Mouse (Mus musculus) myocyte (in vitro differentiated cells): Measurements from ENCODE around the gene Arrdc2. TPM values are rescaled to one million over a fixed set of nuclear protein-coding genes. Genes with fewer than 3 reads are reported as not detected.
A peak's percentile ranks its signal among the peaks of the same experiment; 100 is the strongest.

ENCODE experiments used
- H3K27me3 ChIP-seq: one replicate; pipeline ENCODE4 v1.6.1; 2011; ENCODE audit not compliant: control insufficient read depth, insufficient read depth, insufficient read length
- H3K36me3 ChIP-seq: one replicate; pipeline ENCODE4 v1.6.1; 2011; ENCODE audit not compliant: control insufficient read depth, insufficient read depth
- H3K4me2 ChIP-seq: one replicate; pipeline ENCODE4 v1.6.1; 2011; ENCODE audit warnings: low read depth, control low read depth
- H3K4me3 ChIP-seq: one replicate; pipeline ENCODE4 v1.5.1; 2011; ENCODE audit warnings: mild to moderate bottlenecking, control low read depth, moderate library complexity
- H3K79me2 ChIP-seq: one replicate; pipeline ENCODE4 v1.6.1; 2011; ENCODE audit not compliant: control insufficient read depth, insufficient read depth
- H3ac ChIP-seq: one replicate; pipeline ENCODE4 v1.6.1; 2011; ENCODE audit not compliant: control insufficient read depth, insufficient read length
- CEBPB ChIP-seq: IDR thresholded peaks from 2 replicates; pipeline ENCODE4 v1.6.1; 2011; ENCODE audit warnings: mild to moderate bottlenecking, moderate library complexity; ENCODE audit not compliant: poor library complexity, insufficient read depth, severe bottlenecking
- E2F4 ChIP-seq: IDR thresholded peaks from one replicate; pipeline ENCODE4 v1.6.1; 2011; ENCODE audit warnings: mild to moderate bottlenecking, control low read depth, moderate library complexity; ENCODE audit not compliant: insufficient read depth
- MAX ChIP-seq: IDR thresholded peaks from one replicate; pipeline ENCODE4 v1.6.1; 2011; ENCODE audit warnings: low read depth, mild to moderate bottlenecking, control low read depth
- MYOD1 ChIP-seq, 3 experiments: IDR thresholded peaks; one replicate each; pipeline ENCODE4 v1.6.1; 2011; ENCODE audit warnings: control low read depth in 2 of 3, low read depth in 2 of 3, mild to moderate bottlenecking in 2 of 3, moderate library complexity in 1 of 3; ENCODE audit not compliant: insufficient read length in 2 of 3, control insufficient read depth in 1 of 3
- MYOG ChIP-seq, 3 experiments: IDR thresholded peaks; one replicate each; pipeline ENCODE4 v1.6.1; 2011; ENCODE audit warnings: control low read depth in 2 of 3, low read depth in 2 of 3, mild to moderate bottlenecking in 2 of 3; ENCODE audit not compliant: insufficient read length in 2 of 3, control insufficient read depth in 1 of 3, insufficient read depth in 1 of 3
- POLR2A ChIP-seq: IDR thresholded peaks from one replicate; pipeline ENCODE4 v1.6.1; 2011; ENCODE audit warnings: low read depth, mild to moderate bottlenecking, control low read depth, moderate library complexity; ENCODE audit not compliant: insufficient read length
- POLR2AphosphoS2 ChIP-seq: IDR thresholded peaks from one replicate; pipeline ENCODE4 v1.6.1; 2011; ENCODE audit warnings: low read depth, control low read depth; ENCODE audit not compliant: insufficient read length
- REST ChIP-seq: IDR thresholded peaks from one replicate; pipeline ENCODE4 v1.6.1; 2011; ENCODE audit warnings: mild to moderate bottlenecking, control low read depth, moderate library complexity; ENCODE audit not compliant: insufficient read depth, insufficient read length
- SRF ChIP-seq: IDR thresholded peaks from one replicate; pipeline ENCODE4 v1.6.1; 2011; ENCODE audit warnings: low read depth; ENCODE audit not compliant: control insufficient read depth, insufficient read length
- TCF12 ChIP-seq: IDR thresholded peaks from one replicate; pipeline ENCODE4 v1.6.1; 2011; ENCODE audit warnings: mild to moderate bottlenecking, control low read depth; ENCODE audit not compliant: poor library complexity, insufficient read depth, severe bottlenecking
- TCF3 ChIP-seq: IDR thresholded peaks from one replicate; pipeline ENCODE4 v1.6.1; 2011; ENCODE audit warnings: low read depth, control low read depth; ENCODE audit not compliant: insufficient read length
- USF1 ChIP-seq: IDR thresholded peaks from one replicate; pipeline ENCODE4 v1.6.1; 2011; ENCODE audit warnings: low read depth, mild to moderate bottlenecking, control low read depth, moderate library complexity
- polyA plus RNA-seq: library from polyadenylated mRNA; unstranded; fragments of >200 nt; fragmentation: generic; extraction: Trizol; gene quantifications from one replicate; pipeline ENCODE4 v1.2.1, GENCODE M21; 2012; ENCODE audit warnings: missing spikeins

Gene Arrdc2
- polyA plus RNA-seq, 1 experiment, result 5.8 TPM

DNA sequence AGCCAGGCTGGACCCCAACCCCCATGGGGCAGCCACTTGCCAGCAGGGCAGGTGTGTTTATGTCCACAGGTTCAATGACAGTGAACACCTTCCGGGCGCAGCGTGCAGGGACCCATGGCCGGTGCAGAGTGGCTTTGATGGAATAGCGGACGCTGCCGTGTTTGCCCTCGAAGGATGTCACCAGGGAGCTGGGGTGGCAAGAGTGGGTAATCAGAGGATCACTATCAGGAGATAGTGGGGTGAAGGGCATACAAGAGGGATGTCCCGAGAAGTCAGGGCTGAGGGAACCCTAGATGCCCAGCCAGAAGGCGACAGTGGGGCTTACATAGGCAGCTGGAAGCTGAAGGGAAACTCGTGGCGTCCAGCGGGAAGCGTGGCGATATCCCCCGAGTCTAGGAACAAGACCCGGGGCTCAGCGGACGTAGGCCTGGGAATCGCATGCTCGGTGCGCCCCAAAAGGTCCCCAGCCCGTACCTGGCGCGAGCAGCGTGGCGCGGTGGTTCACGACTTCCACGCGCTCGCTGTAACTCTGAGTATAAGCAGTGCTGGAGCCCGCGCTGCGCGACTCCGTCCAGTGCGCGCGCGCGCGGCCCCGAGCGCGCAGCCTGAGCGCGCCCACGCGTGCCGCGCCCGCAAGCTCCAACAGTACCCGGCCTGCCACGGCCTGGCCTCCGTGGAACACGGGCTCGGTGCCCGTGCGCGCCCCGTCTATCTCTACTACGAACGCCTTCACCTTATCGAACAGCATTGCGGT lies 689 bp downstream of the Arrdc2 start:
- peak overlapping the region; percentile 64 for H3ac ChIP-seq
- H3K79me2 ChIP-seq, result no peaks in the 10 kb centered on the region
- H3K36me3 ChIP-seq, result no peaks in the 10 kb centered on the region
- H3K4me2 ChIP-seq, result peak overlapping the region; percentile 93
- peak overlapping the region; percentile 50 for H3K4me3 ChIP-seq
- no peaks in the 10 kb centered on the region for H3K27me3 ChIP-seq
- TF ChIP-seq MAX (no peak), TCF3 (no peak), CEBPB (no peak), REST (no peak), MYOD1 (IDR thresholded peaks at IDR 0.05; ENCODE audit: control insufficient read depth in 1 of 3, insufficient read length in 2 of 3, low read depth in 2 of 3) (no peak), POLR2AphosphoS2 (no peak), TCF12 (no peak), SRF (no peak), POLR2A (no peak), E2F4 (no peak)

DNA sequence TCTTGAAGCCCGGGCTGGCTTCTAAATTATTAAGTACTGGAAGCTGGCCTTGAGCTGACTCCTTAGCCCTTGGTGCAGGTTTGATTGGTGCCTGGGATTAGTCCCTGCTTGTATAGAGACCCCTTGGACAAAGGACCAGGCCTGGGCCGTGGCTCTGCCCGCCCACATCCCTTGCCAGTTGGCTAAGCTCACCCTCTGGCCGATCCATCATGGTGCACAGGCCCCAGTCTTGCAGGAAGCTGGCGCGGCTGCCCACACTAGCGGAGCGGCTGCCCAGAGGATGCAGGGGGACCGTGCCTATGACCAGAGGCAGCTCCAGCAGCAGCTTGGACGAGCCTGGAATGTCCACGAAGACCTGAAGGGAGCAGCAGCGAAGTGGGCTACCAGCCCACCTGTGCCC lies 2.9 kb downstream of the Arrdc2 start:
- TF ChIP-seq CEBPB (no peak), SRF (no peak)
- no peak overlapping the region for H3ac ChIP-seq
- H3K79me2 ChIP-seq, result no peaks in the 10 kb centered on the region
- H3K4me2 ChIP-seq, result no peak overlapping the region
- H3K27me3 ChIP-seq, result no peaks in the 10 kb centered on the region
- no peak overlapping the region for H3K4me3 ChIP-seq
- H3K36me3 ChIP-seq, result no peaks in the 10 kb centered on the region

DNA sequence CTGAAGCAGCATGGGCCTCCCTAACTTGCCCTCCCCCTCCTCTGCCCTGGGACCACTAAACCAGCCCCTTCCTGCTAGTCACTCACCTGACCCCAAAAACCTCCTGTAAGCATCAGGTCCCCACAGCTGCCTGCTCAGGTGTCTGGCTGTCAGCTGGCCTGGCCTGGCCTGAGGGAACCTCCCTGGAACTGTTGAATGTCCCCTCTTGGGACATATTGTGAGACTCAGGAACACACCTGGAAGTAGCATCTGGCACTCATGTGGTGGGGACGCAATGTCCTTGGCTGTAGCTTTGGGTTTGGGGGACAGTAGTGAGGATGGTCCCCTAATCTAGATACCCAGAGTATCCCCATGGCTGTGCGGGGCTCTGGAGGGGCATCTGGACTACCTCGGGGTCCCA lies 5.4 kb downstream of the Arrdc2 start:
- Histone ChIP-seq H3K4me2 (no peak overlapping the region), H3K27me3 (no peaks in the 10 kb centered on the region), H3ac (no peak overlapping the region), H3K36me3 (no peaks in the 10 kb centered on the region), H3K79me2 (no peaks in the 10 kb centered on the region), H3K4me3 (no peak overlapping the region)
- TF ChIP-seq POLR2A (no peak), REST (no peak)

DNA sequence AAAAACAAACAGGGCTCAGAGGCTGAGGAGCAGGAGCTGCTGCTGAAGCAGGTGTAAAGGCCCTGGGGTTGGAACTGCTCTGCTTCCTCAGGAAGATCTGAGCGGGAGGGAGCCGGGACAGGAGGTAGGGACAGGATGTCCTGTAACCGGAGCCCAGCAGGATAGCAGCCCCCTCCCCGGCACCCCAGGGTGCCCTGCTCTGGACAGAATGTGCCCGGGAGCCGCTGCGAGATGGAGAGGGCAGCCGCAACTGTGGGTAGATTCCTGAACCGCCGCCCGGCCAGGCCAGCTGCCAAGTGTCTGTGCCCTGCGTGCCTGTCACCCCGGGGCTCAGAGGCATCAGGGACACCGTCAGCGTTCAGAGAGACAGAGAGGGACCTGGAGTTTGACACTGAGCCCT lies 6.0 kb downstream of the Arrdc2 start:
- Histone ChIP-seq H3K79me2 (no peaks in the 10 kb centered on the region), H3ac (no peak overlapping the region), H3K4me2 (peak overlapping the region; percentile 38), H3K27me3 (no peaks in the 10 kb centered on the region), H3K4me3 (no peak overlapping the region), H3K36me3 (no peaks in the 10 kb centered on the region)
- TF ChIP-seq MYOG (IDR thresholded peaks at IDR 0.05; ENCODE audit: control insufficient read depth in 1 of 3, insufficient read depth in 1 of 3, insufficient read length in 2 of 3, low read depth in 2 of 3) (peak in 1 of 3 experiments; percentile 30), MAX (no peak)

DNA sequence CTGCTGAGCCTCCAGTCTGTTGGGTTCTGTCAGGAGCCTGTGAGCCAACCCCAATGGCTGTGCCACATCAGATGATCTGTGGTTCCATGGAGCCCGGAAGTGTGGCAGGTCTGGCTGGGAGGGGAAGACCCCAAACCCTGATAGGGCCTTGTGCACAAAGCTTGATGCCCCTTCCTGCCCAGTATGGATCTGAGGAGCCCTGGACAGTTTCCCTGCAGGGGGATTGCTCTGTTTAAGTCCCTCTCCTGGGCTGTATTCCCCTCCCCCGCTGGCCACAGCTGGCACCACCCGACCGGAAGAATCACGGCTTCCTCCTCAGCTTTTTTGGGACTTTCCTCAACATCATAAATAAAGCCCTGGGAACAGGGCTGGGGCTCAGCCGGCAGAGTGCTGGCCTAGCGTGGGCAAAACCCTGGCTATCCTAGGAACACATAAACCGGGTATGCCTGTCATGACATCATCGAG lies 6.5 kb downstream of the Arrdc2 start:
- Histone ChIP-seq H3ac (no peak overlapping the region), H3K79me2 (no peaks in the 10 kb centered on the region), H3K4me3 (no peak overlapping the region), H3K27me3 (no peaks in the 10 kb centered on the region), H3K4me2 (peak overlapping the region; percentile 38), H3K36me3 (no peaks in the 10 kb centered on the region)
- TF ChIP-seq CEBPB (no peak), POLR2AphosphoS2 (no peak), MYOG (IDR thresholded peaks at IDR 0.05; ENCODE audit: control insufficient read depth in 1 of 3, insufficient read depth in 1 of 3, insufficient read length in 2 of 3, low read depth in 2 of 3) (no peak)

DNA sequence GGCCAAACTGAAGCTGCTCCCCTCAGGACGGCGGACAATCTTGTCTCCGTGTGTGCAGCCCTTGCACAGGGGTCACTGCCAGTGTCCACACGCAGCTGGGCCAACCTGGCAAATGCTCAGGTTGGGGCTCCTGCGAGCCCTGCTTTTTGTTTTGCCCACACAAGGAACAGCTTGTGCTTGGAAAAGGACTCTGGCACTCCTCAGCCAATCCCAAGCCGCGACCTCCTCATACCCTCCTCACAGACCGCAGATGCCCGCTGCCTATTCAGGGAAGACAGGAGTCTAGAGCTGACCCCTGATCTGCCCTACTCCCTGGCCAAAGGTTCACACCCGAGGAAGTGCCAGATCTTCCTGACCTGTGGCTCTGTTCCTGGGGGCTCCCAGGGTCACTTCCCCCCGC lies 7.1 kb downstream of the Arrdc2 start:
- Histone ChIP-seq H3K4me3 (no peak overlapping the region), H3K36me3 (no peaks in the 10 kb centered on the region), H3K27me3 (no peaks in the 10 kb centered on the region), H3K4me2 (no peak overlapping the region), H3ac (no peak overlapping the region), H3K79me2 (no peaks in the 10 kb centered on the region)
- TF ChIP-seq SRF (no peak), POLR2A (no peak), MYOG (IDR thresholded peaks at IDR 0.05; ENCODE audit: control insufficient read depth in 1 of 3, insufficient read depth in 1 of 3, insufficient read length in 2 of 3, low read depth in 2 of 3) (no peak), CEBPB (no peak), REST (no peak), MYOD1 (IDR thresholded peaks at IDR 0.05; ENCODE audit: control insufficient read depth in 1 of 3, insufficient read length in 2 of 3, low read depth in 2 of 3) (no peak), MAX (no peak), TCF3 (no peak), USF1 (no peak), POLR2AphosphoS2 (no peak), E2F4 (no peak), TCF12 (no peak)
